27 mouse cellular contexts compared by ENCODE assay signal in genomic region chr11:59530221-59530620, GRCm38 (mm10). TPM values are rescaled to one million over a fixed set of nuclear protein-coding genes. Genes with fewer than 3 reads are reported as not detected.
DNase-seq lines count a peak whose midpoint lies in the region; ATAC-seq and TF ChIP-seq lines count a peak whose summit lies in the region.
"Had no signal": no experiment of that assay in that cellular context is flagged by ENCODE, and none has a peak within 500 bp of the region (broad histone marks: within the 10 kb centered on the region; RNA-seq: fewer than 3 reads in every experiment).

No protein-coding gene starts in this region.

- no peak overlapping the region for H3K9ac ChIP-seq in hindbrain, postnatal 0 days (replicated peaks; ENCODE audit: low read length)
- no peak overlapping the region for H3K9ac ChIP-seq in hindbrain, embryonic 12.5 days
- H3K9ac ChIP-seq: embryonic facial prominence, embryonic 13.5 days; embryonic facial prominence, embryonic 15.5 days; forebrain, embryonic 12.5 days had no signal

- no peaks in the 10 kb centered on the region for H3K36me3 ChIP-seq in hindbrain, postnatal 0 days (ENCODE audit: insufficient read depth, low read length)
- no peaks in the 10 kb centered on the region for H3K36me3 ChIP-seq in hindbrain, embryonic 12.5 days
- H3K36me3 ChIP-seq: embryonic facial prominence, embryonic 13.5 days; embryonic facial prominence, embryonic 15.5 days; forebrain, embryonic 10.5 days; forebrain, embryonic 12.5 days; G1E had no signal

- no peak for ATAC-seq in hindbrain, postnatal 0 days
- no peak for ATAC-seq in hindbrain, embryonic 12.5 days (ENCODE audit: low FRiP score)
- ATAC-seq: activated CD4-positive, CD25-positive, alpha-beta regulatory T cell, adult 4 months; CD4-positive, CD25-positive, alpha-beta regulatory T cell, adult 4 months; Patski had no signal

- H3K4me2 ChIP-seq in hindbrain, postnatal 0 days (ENCODE audit: low read depth, low read length), result no peak overlapping the region
- no peak overlapping the region for H3K4me2 ChIP-seq in hindbrain, embryonic 12.5 days (replicated peaks)
- H3K4me2 ChIP-seq: embryonic facial prominence, embryonic 13.5 days; embryonic facial prominence, embryonic 15.5 days; forebrain, embryonic 12.5 days had no signal

- H3K9me3 ChIP-seq in hindbrain, postnatal 0 days (ENCODE audit: low read length), result no peaks in the 10 kb centered on the region
- H3K9me3 ChIP-seq in hindbrain, embryonic 12.5 days (replicated peaks), result no peaks in the 10 kb centered on the region
- H3K9me3 ChIP-seq: embryonic facial prominence, embryonic 13.5 days; embryonic facial prominence, embryonic 15.5 days; forebrain, embryonic 10.5 days; forebrain, embryonic 12.5 days; G1E had no signal

- H3K4me3 ChIP-seq in hindbrain, postnatal 0 days (ENCODE audit: low read length), result no peak overlapping the region
- no peak overlapping the region for H3K4me3 ChIP-seq in hindbrain, embryonic 12.5 days
- H3K4me3 ChIP-seq: embryonic facial prominence, embryonic 13.5 days; embryonic facial prominence, embryonic 15.5 days; erythroblast, embryonic 14.5 days; forebrain, embryonic 10.5 days; forebrain, embryonic 12.5 days had no signal

- 58% methylated on average over 5 of the region's 5 CpGs for WGBS in hindbrain, postnatal 0 days
- 90% methylated on average over 5 of the region's 5 CpGs for WGBS in hindbrain, embryonic 12.5 days

- H3K27me3 ChIP-seq in hindbrain, postnatal 0 days (ENCODE audit: insufficient read depth, low read length), result no peaks in the 10 kb centered on the region
- no peaks in the 10 kb centered on the region for H3K27me3 ChIP-seq in hindbrain, embryonic 12.5 days
- H3K27me3 ChIP-seq: CH12.LX; embryonic facial prominence, embryonic 13.5 days; embryonic facial prominence, embryonic 15.5 days; forebrain, embryonic 12.5 days; Patski had no signal

- no peak for TF ChIP-seq CTCF in hindbrain, postnatal 0 days (IDR thresholded peaks at IDR 0.05; ENCODE audit: low read depth)

- peak overlapping the region; percentile 62; the same call in 1 of the 2 replicates for H3K27ac ChIP-seq in hindbrain, postnatal 0 days
- H3K27ac ChIP-seq in hindbrain, embryonic 12.5 days, result no peak overlapping the region
- H3K27ac ChIP-seq: embryonic facial prominence, embryonic 13.5 days; embryonic facial prominence, embryonic 15.5 days; forebrain, embryonic 10.5 days; forebrain, embryonic 12.5 days had no signal

- no peaks in the 10 kb centered on the region for H3K4me1 ChIP-seq in hindbrain, postnatal 0 days (ENCODE audit: insufficient read depth, low read length)
- peaks cover 4% of the 10 kb centered on the region for H3K4me1 ChIP-seq in hindbrain, embryonic 12.5 days
- H3K4me1 ChIP-seq: embryonic facial prominence, embryonic 15.5 days had no signal

- DNase-seq in cerebellum, adult 9-10 months, result peak; percentile 58
- no peak for DNase-seq in cerebellum, adult 8-10 months
- no peak for DNase-seq in hindbrain, postnatal 0 days (ENCODE audit: low spot score)
- DNase-seq in MN1 (ENCODE audit: low spot score), result peak; percentile 23
- DNase-seq in lung, postnatal 4 days, result no peak
- DNase-seq: adrenal gland, adult 8-10 months; adrenal gland, postnatal 14 days; adrenal gland, postnatal 36 days; B cell, adult 2 months had no signal

RNA-seq across cellular contexts. Expression of gene Zkscan17, which starts 3.7 kb away (rescaled TPM):
- total RNA-seq in hindbrain, postnatal 0 days (2014; rRNA removed), result 21.1 and 27.2 TPM in 2 replicates
- polyA plus RNA-seq in hindbrain, postnatal 0 days (2015; fragmentation: Nextera tagmentation; extraction: Ambion mirVana), result 14.3 and 15.1 TPM in 2 replicates
- polyA plus RNA-seq in hindbrain, embryonic 12.5 days (2016; fragmentation: Nextera tagmentation; extraction: Ambion mirVana), result 24.2 and 26.0 TPM in 2 replicates

RNA-seq across cellular contexts. Expression of gene Nlrp3, which starts 11.1 kb away (rescaled TPM):
- total RNA-seq in hindbrain, postnatal 0 days (2014; rRNA removed), result 0.29 and 0.31 TPM in 2 replicates
- 0.13 and 0.23 TPM in 2 replicates for polyA plus RNA-seq in hindbrain, postnatal 0 days (2015; fragmentation: Nextera tagmentation; extraction: Ambion mirVana)
- polyA plus RNA-seq in hindbrain, embryonic 12.5 days (2016; fragmentation: Nextera tagmentation; extraction: Ambion mirVana), result 0.34 and 0.85 TPM in 2 replicates
- polyA plus RNA-seq: activated CD4-positive, CD25-positive, alpha-beta regulatory T cell, adult 4 months; CD4-positive, CD25-positive, alpha-beta regulatory T cell, adult 4 months; forebrain, embryonic 12.5 days; G1E had no signal

RNA-seq across cellular contexts. Expression of gene Olfr222, which starts 45.8 kb away (rescaled TPM):
- not detected in 2 replicates for total RNA-seq in hindbrain, postnatal 0 days (2014; rRNA removed)
- polyA plus RNA-seq in hindbrain, postnatal 0 days (2015; fragmentation: Nextera tagmentation; extraction: Ambion mirVana), result not detected in 2 replicates
- polyA plus RNA-seq in hindbrain, embryonic 12.5 days (2016; fragmentation: Nextera tagmentation; extraction: Ambion mirVana), result not detected in 2 replicates
- total RNA-seq: adrenal gland, adult 18-20 months; adrenal gland, adult 8-10 months; adrenal gland, postnatal 14 days; adrenal gland, postnatal 36 days; CH12.LX; G1E had no signal
- polyA plus RNA-seq: activated CD4-positive, CD25-positive, alpha-beta regulatory T cell, adult 4 months; CD4-positive, CD25-positive, alpha-beta regulatory T cell, adult 4 months; cerebellum, adult 2 months; cortical plate, adult 2 months; embryonic facial prominence, embryonic 11.5 days; embryonic facial prominence, embryonic 13.5 days; erythroblast, embryonic 14.5 days; forebrain, embryonic 10.5 days; forebrain, embryonic 12.5 days; forebrain, embryonic 14.5 days; forebrain, embryonic 16.5 days; frontal cortex, adult 2 months; G1E; Patski had no signal

RNA-seq across cellular contexts. Expression of gene Zfp867, which starts 57.9 kb away (rescaled TPM):
- total RNA-seq in hindbrain, postnatal 0 days (2014; rRNA removed), result 6.6 and 7.3 TPM in 2 replicates
- 6.1 and 6.9 TPM in 2 replicates for polyA plus RNA-seq in hindbrain, postnatal 0 days (2015; fragmentation: Nextera tagmentation; extraction: Ambion mirVana)
- 10.8 and 11.8 TPM in 2 replicates for polyA plus RNA-seq in hindbrain, embryonic 12.5 days (2016; fragmentation: Nextera tagmentation; extraction: Ambion mirVana)
- polyA plus RNA-seq: erythroblast, embryonic 14.5 days had no signal

Comparison
In these comparisons a context has a peak if more than half of its experiments do, and no peak if none do; other contexts are left out.
1. DNase-seq: peak in cerebellum, adult 9-10 months (single experiment) and MN1 (single experiment); none in cerebellum, adult 8-10 months (single experiment), hindbrain, postnatal 0 days (single experiment) and lung, postnatal 4 days (0 of 2).